Mouse (Mus musculus): ENCODE measurements around the gene Cer1.

DNA sequence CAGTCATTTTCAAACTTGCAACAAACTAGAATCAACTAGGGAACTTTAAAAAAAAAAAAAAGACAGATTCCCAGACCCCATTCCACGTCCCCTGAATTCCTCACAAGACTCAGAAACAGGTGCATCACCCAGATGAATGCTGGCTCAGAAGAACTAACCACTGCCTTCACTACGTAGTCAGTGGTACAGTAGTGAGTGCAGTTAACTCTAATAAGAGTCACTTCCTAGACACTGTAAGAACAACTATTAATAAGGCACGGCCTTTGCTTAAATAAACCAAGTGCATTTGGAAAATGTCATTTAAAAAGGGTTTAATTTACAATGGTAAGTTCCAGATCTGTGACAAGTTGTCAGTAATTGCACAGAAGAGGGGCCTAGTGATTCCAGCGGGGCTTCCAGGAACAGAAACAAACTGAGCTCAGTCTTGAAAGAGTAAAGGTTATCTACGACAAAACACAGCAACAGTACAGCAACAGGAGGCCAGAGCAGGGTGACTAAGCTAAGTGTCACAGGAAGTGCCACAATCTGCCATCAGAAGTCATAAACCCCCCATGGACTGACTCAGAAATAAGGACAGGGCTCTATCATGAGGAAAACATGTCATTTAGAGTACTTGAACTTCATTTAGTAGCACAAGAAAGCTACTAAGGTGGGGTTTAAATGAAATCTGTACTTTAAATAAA is 36.3 kb downstream of the Cer1 start:
- TF ChIP-seq CTCF (IDR thresholded peaks at IDR 0.05; ENCODE audit: low read depth) (no peak), EP300 (IDR thresholded peaks at IDR 0.05; ENCODE audit: low read depth) (peak; percentile 40)

Data from liver, embryonic 14.5 days (tissue).